Mouse (Mus musculus): ENCODE results near the gene Sspn.

Sspn gene

GRCm38 (mm10) chr6:145972836-145973235, 41.4 kb downstream of the Sspn start:
- DNase-seq (ENCODE audit: low spot score in 2 of 2), result no peak

- no peak for DNase-seq (ENCODE audit: low spot score in 2 of 2)
Observed at GRCm38 (mm10) chr6:145973356-145973755, 41.9 kb downstream of the Sspn start.

GRCm38 (mm10) chr6:145974766-145975165, 43.3 kb downstream of the Sspn start:
- DNase-seq (ENCODE audit: low spot score in 2 of 2), result no peak

GRCm38 (mm10) chr6:145977344-145977743, 45.9 kb downstream of the Sspn start:
- DNase-seq (ENCODE audit: low spot score in 2 of 2), result no peak

GRCm38 (mm10) chr6:145977771-145978450, 46.5 kb downstream of the Sspn start:
- DNase-seq (ENCODE audit: low spot score in 2 of 2), result no peak

- no peak for DNase-seq (ENCODE audit: low spot score in 2 of 2)
Observed at GRCm38 (mm10) chr6:145981074-145981473, 49.6 kb downstream of the Sspn start.

- DNase-seq (ENCODE audit: low spot score in 2 of 2), result no peak
Observed at GRCm38 (mm10) chr6:145982335-145982734, 50.9 kb downstream of the Sspn start.

- no peak for DNase-seq (ENCODE audit: low spot score in 2 of 2)
Observed at GRCm38 (mm10) chr6:145990578-145990977, 59.1 kb downstream of the Sspn start.

- no peak for DNase-seq (ENCODE audit: low spot score in 2 of 2)
Observed at GRCm38 (mm10) chr6:145992526-145992925, 61.1 kb downstream of the Sspn start.

GRCm38 (mm10) chr6:145992985-145993384, 61.5 kb downstream of the Sspn start:
- DNase-seq (ENCODE audit: low spot score in 2 of 2), result no peak

GRCm38 (mm10) chr6:145998314-145999007, 67.0 kb downstream of the Sspn start:
- no peak for DNase-seq (ENCODE audit: low spot score in 2 of 2)

GRCm38 (mm10) chr6:146000767-146001166, 69.3 kb downstream of the Sspn start:
- no peak for DNase-seq (ENCODE audit: low spot score in 2 of 2)

GRCm38 (mm10) chr6:146001396-146002191, 70.2 kb downstream of the Sspn start:
- no peak for DNase-seq (ENCODE audit: low spot score in 2 of 2)

GRCm38 (mm10) chr6:146004174-146004601, 72.7 kb downstream of the Sspn start:
- DNase-seq (ENCODE audit: low spot score in 2 of 2), result no peak

- no peak for DNase-seq (ENCODE audit: low spot score in 2 of 2)
Observed at GRCm38 (mm10) chr6:146005129-146005886, 73.9 kb downstream of the Sspn start.

- DNase-seq (ENCODE audit: low spot score in 2 of 2), result no peak
Observed at GRCm38 (mm10) chr6:146005935-146006564, 74.6 kb downstream of the Sspn start.

GRCm38 (mm10) chr6:146006753-146007152, 75.3 kb downstream of the Sspn start:
- no peak for DNase-seq (ENCODE audit: low spot score in 2 of 2)

GRCm38 (mm10) chr6:146008450-146008981, 77.1 kb downstream of the Sspn start:
- peak in 1 of 2 experiments; percentile 43 for DNase-seq (ENCODE audit: low spot score in 2 of 2)

- peak in 1 of 2 experiments; percentile 9 for DNase-seq (ENCODE audit: low spot score in 2 of 2)
Observed at GRCm38 (mm10) chr6:146009163-146009915, 77.9 kb downstream of the Sspn start.

- peak in 1 of 2 experiments; percentile 39 for DNase-seq (ENCODE audit: low spot score in 2 of 2)
Observed at GRCm38 (mm10) chr6:146010093-146010764, 78.8 kb downstream of the Sspn start.
